Mouse (Mus musculus) hindbrain, postnatal 0 days (tissue): ENCODE data around the gene Gpr183. TPM values are rescaled to one million over a fixed set of nuclear protein-coding genes. Genes with fewer than 3 reads are reported as not detected.

Experiments
- ATAC-seq: fragments of 200-750 bp; cut with Nextera tagmentation; 2 replicates; pipeline ENCODE4 v1.8.0; 2017; ENCODE audit warnings: mild to moderate bottlenecking, moderate TSS enrichment, moderate library complexity
- DNase-seq: peaks from one replicate; pipeline ENCODE4 v3.0.0-alpha.2; 2015; ENCODE audit warnings: low spot score
- H3K27ac ChIP-seq: fragments of 300-500 bp; sonication (generic); 2 replicates; pipeline ENCODE4 v1.5.1; 2014; ENCODE audit warnings: mild to moderate bottlenecking
- H3K27me3 ChIP-seq: fragments of 300-500 bp; sonication (generic); 2 replicates; pipeline ENCODE4 v1.6.1; 2014; ENCODE audit warnings: low read length, mixed read lengths; ENCODE audit not compliant: insufficient read depth
- H3K36me3 ChIP-seq: fragments of 300-500 bp; sonication (generic); 2 replicates; pipeline ENCODE4 v1.6.1; 2014; ENCODE audit warnings: low read length, mixed read lengths; ENCODE audit not compliant: insufficient read depth
- H3K4me1 ChIP-seq: fragments of 300-500 bp; sonication (generic); 2 replicates; pipeline ENCODE4 v1.6.1; 2014; ENCODE audit warnings: antibody characterized with exemption, low read length, mixed read lengths; ENCODE audit not compliant: insufficient read depth
- H3K4me2 ChIP-seq: fragments of 300-500 bp; sonication (generic); 2 replicates; pipeline ENCODE4 v1.6.1; 2014; ENCODE audit warnings: low read depth, mild to moderate bottlenecking, low read length, moderate library complexity, mixed read lengths
- H3K4me3 ChIP-seq: fragments of 300-500 bp; sonication (generic); 2 replicates; pipeline ENCODE4 v1.5.1; 2014; ENCODE audit warnings: low read length
- H3K9ac ChIP-seq: fragments of 300-500 bp; sonication (generic); replicated peaks from 2 replicates; pipeline ENCODE4 v1.6.1; 2014; ENCODE audit warnings: mild to moderate bottlenecking, low read length, moderate library complexity, mixed read lengths
- H3K9me3 ChIP-seq: fragments of 300-500 bp; sonication (generic); 2 replicates; pipeline ENCODE4 v1.6.1; 2016; ENCODE audit warnings: low read length, mixed read lengths
- CTCF ChIP-seq: IDR thresholded peaks from 2 replicates; pipeline ENCODE4 v1.5.1; 2016; ENCODE audit warnings: antibody characterized with exemption, control low read depth, low read depth
- WGBS: fragments of 180-500 bp; shearing (Covaris S2); extraction: QIAGEN DNeasy Blood & Tissue Kit; methylation state at CpG from one replicate; pipeline ENCODE4 v1.1.7; 2014; 5-methylcytosine and 5-hydroxymethylcytosine counted together
- polyA plus RNA-seq: library from polyadenylated mRNA; unstranded; fragments of >200 nt; fragmentation: Nextera tagmentation; extraction: Ambion mirVana; gene quantifications from 2 replicates; pipeline ENCODE4 v1.2.1, GENCODE M21; 2015
- total RNA-seq: library from RNA; depleted of rRNA; stranded (reverse); fragments of >200 nt; gene quantifications from 2 replicates; pipeline ENCODE4 v1.2.3, GENCODE M21; 2014

Gene Gpr183
- total and polyA plus RNA-seq, 2 experiments from 2014 or later = 0.56 to 1.3 TPM

DNA sequence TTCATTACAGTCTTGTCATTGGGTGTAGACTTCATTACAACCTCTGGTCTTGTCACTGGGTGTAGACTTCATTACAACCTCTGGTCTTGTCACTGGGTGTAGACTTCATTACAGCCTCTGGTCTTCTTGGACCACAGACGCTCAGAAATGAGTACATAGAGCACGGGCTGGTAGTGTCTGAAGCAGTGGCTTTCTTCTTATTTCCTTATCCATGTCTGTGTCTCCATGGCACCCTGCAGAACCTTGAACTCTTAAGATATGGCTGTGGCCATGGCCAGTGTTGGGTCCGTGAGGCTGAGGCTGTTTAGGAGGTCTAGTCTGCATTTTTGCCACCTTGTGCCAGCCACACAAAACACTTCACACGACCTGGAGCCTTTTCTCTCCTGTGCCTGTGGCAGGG lies 43.3 kb upstream of the Gpr183 start:
- no peak overlapping the region for H3K4me2 ChIP-seq
- H3K27ac ChIP-seq = no peak overlapping the region
- H3K9ac ChIP-seq = no peak overlapping the region
- no peaks in the 10 kb centered on the region for H3K27me3 ChIP-seq
- TF ChIP-seq CTCF = no peak
- DNase-seq = no peak
- H3K4me3 ChIP-seq = no peak overlapping the region
- 92% methylated on average over 4 of the region's 4 CpGs for WGBS
- H3K36me3 ChIP-seq = peaks cover 8% of the 10 kb centered on the region; the same call in 1 of the 2 replicates
- no peaks in the 10 kb centered on the region for H3K4me1 ChIP-seq
- ATAC-seq = no peak
- H3K9me3 ChIP-seq = no peaks in the 10 kb centered on the region

DNA sequence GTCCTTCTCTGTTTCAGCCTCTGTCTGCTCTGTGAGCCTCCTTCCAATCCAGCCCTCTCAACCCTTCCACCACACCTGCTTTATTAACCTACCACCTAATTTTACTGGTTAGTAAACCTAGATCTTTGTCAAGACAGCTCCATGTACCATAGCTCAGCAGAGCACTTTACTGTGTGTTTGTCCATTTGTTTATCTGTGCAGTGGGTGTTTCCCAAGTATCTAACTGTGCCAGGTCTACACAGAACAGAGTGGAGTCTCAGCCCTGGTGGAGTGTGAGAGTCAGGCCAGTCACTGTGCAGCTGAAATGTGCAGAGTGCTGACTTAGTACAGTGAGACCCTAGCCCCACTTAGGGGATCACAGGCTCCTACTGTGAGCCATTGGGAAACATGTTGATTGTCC lies 38.8 kb upstream of the Gpr183 start:
- TF ChIP-seq CTCF = no peak
- no peak for ATAC-seq

DNA sequence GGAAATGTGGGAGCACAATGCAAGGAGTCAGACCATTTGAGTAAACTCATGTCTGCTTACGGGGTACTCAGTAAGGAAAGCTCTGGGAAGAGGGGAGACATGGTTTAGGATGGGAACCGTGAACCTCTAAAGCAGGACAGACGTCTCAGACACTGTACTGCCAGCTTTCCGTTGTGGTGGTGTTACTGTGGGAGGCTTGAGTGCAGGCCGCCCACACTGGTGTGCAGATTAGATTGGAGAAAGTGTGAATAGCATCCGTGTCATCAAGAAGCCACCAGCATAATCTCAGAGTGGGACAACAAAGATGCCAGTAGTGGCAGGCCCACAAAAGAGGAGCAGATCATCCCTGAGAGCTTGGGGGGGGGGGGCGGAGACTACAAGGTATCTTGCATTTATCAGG lies 37.2 kb upstream of the Gpr183 start:
- Histone ChIP-seq H3K27ac (no peak overlapping the region), H3K36me3 (no peaks in the 10 kb centered on the region), H3K27me3 (no peaks in the 10 kb centered on the region), H3K4me1 (no peaks in the 10 kb centered on the region), H3K4me3 (no peak overlapping the region), H3K9ac (no peak overlapping the region), H3K4me2 (no peak overlapping the region), H3K9me3 (no peaks in the 10 kb centered on the region)
- 95% methylated on average over 7 of the region's 7 CpGs for WGBS
- TF ChIP-seq CTCF = no peak
- ATAC-seq = no peak
- DNase-seq = no peak

More for the DNA sequence above, 38.8 kb upstream of the Gpr183 start:
- peaks cover 2% of the 10 kb centered on the region; the same call in 1 of the 2 replicates for H3K36me3 ChIP-seq
- DNase-seq = no peak
- no peak overlapping the region for H3K9ac ChIP-seq
- H3K27ac ChIP-seq = no peak overlapping the region
- no peaks in the 10 kb centered on the region for H3K9me3 ChIP-seq
- no peaks in the 10 kb centered on the region for H3K27me3 ChIP-seq
- no peak overlapping the region for H3K4me2 ChIP-seq
- H3K4me3 ChIP-seq = no peak overlapping the region
- no peaks in the 10 kb centered on the region for H3K4me1 ChIP-seq

DNA sequence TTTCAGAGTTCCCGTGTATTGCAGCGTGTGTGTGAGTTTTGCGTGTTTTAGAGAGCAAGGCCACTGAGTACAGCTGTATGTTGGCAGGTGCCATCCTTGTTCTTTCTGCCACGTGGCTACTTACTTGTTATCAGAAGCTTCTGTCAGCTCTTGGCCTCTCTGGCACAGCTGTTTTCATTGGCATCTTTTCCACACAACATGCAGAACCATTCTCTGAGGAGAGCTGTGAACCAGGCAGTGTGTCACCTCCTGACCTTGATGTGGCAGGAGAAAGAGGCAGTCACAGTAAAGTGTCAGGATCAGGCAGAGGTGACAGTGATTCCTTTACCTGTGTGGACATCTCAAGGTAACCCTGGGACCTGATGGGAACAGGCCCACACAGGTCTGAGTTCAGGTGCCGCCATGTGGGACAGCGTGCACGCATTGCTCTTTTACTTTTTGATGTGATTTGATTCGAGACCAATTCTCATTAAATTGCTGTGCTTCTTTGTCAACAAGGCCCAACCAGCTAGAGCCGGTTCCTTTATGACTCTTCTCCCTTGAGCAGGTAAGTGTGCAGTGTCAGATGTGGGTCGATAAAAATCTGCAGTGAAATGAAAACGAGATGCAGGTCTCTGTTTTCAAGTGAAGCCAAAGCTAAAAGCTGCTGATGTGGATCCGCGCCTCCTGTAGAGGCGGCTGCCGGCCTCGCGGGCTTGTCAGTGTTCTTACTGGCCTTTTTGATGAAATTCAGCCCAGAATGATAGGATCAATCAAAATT lies 35.5 kb upstream of the Gpr183 start:
- no peak for TF ChIP-seq CTCF

DNA sequence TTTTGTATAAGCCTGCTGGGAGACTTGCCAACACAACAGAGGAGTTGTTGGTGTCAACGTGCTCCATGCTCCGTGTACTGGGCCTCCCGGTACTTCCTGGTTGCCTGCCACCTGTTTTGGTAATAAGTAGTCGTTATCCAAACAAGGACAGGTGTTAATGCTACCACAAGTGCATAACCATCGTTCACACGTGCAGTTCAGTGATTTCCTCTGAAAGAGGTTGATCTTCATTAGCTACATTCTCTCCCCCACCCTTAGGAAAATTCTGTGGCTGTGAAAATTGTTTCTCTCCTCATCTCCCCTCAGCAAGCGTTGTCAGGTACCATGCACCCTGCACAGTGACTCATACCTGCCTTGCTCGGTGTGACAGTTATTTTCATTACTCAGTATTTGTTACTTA lies 34.5 kb upstream of the Gpr183 start:
- H3K4me3 ChIP-seq = no peak overlapping the region
- H3K36me3 ChIP-seq = peaks cover 7% of the 10 kb centered on the region; the same call in 1 of the 2 replicates
- H3K4me2 ChIP-seq = no peak overlapping the region
- 84% methylated on average over 8 of the region's 8 CpGs for WGBS
- no peak for ATAC-seq
- no peak overlapping the region for H3K27ac ChIP-seq
- TF ChIP-seq CTCF = no peak
- no peaks in the 10 kb centered on the region for H3K4me1 ChIP-seq
- no peaks in the 10 kb centered on the region for H3K27me3 ChIP-seq
- no peak overlapping the region for H3K9ac ChIP-seq
- no peaks in the 10 kb centered on the region for H3K9me3 ChIP-seq
- no peak for DNase-seq

More for the DNA sequence above, 35.5 kb upstream of the Gpr183 start:
- ATAC-seq (0 out of 2 replicates have a peak, but pooled peaks have one; percentile 19), DNase-seq (no peak)
- Histone ChIP-seq H3K36me3 (no peaks in the 10 kb centered on the region; the same call in 1 of the 2 replicates), H3K9me3 (no peaks in the 10 kb centered on the region), H3K4me3 (no peak overlapping the region), H3K27ac (no peak overlapping the region), H3K4me2 (no peak overlapping the region), H3K4me1 (no peaks in the 10 kb centered on the region), H3K27me3 (no peaks in the 10 kb centered on the region), H3K9ac (no peak overlapping the region)
- 90% methylated on average over 17 of the region's 17 CpGs for WGBS

DNA sequence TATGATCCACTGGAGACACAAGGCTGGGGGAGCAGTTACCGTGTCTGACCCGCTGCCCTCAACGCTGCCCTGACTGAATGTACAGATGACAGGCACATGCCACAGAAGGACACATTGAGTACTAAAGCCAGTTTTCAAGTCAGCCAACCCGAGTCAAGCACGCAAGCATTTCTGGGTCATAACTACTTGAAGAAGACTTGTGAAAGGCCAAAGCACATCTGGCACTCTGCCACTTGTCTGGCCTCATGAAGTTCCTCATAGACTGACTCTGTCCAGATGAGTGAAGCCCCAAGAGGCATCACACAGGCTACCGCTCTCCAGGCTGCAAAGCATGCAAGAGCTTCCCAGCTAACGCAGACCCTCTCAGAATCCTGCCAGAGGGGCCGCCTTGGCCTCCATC lies 31.8 kb upstream of the Gpr183 start:
- Histone ChIP-seq H3K4me1 (no peaks in the 10 kb centered on the region), H3K4me3 (no peak overlapping the region), H3K27me3 (no peaks in the 10 kb centered on the region), H3K27ac (no peak overlapping the region), H3K9ac (no peak overlapping the region), H3K4me2 (no peak overlapping the region), H3K9me3 (no peaks in the 10 kb centered on the region), H3K36me3 (peaks cover 12% of the 10 kb centered on the region; the same call in 1 of the 2 replicates)
- DNase-seq (no peak), ATAC-seq (no peak)
- WGBS = 90% methylated on average over 8 of the region's 8 CpGs
- no peak for TF ChIP-seq CTCF

DNA sequence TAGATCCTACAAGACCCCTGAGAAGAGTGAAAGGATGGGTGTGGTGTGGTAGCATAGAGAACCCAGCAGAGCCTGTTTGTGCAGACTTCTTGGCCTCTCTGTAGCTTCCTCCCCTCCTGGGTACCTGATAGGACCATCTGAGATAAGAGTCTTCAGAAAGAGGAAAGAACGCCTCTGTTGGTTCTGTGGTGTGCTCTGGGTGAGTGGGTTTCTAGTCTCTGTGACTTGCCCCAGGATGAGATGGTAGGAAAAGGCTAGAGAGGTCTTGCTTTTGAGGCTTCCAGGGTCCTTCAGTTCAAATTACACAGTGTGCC lies 30.5 kb upstream of the Gpr183 start:
- Histone ChIP-seq H3K9ac (no peak overlapping the region), H3K4me3 (no peak overlapping the region), H3K36me3 (peaks cover 12% of the 10 kb centered on the region; the same call in 1 of the 2 replicates), H3K4me2 (no peak overlapping the region), H3K9me3 (no peaks in the 10 kb centered on the region), H3K27ac (no peak overlapping the region), H3K4me1 (no peaks in the 10 kb centered on the region), H3K27me3 (no peaks in the 10 kb centered on the region)
- 95% methylated on average over 1 of the region's 1 CpGs for WGBS
- DNase-seq (no peak), ATAC-seq (no peak)
- TF ChIP-seq CTCF = no peak
